Mouse (Mus musculus) embryonic facial prominence, embryonic 11.5 days (tissue): ENCODE measurements around the gene Isoc2a. TPM values are rescaled to one million over a fixed set of nuclear protein-coding genes. Genes with fewer than 3 reads are reported as not detected.

ENCODE experiments used
- ATAC-seq: fragments of 200-750 bp; cut with Nextera tagmentation; replicated peaks from 2 replicates; pipeline ENCODE4 v1.8.0; 2017; ENCODE audit warnings: low read depth; ENCODE audit not compliant: insufficient number of reproducible peaks, low FRiP score, low TSS enrichment
- DNase-seq: peaks from one replicate; pipeline ENCODE4 v3.0.0-alpha.2; 2015; ENCODE audit warnings: low spot score
- H3K27ac ChIP-seq: fragments of 300-500 bp; sonication (generic); replicated peaks from 2 replicates; pipeline ENCODE4 v1.5.1; 2014; ENCODE audit warnings: mild to moderate bottlenecking, low read depth, low read length, control low read depth
- H3K27me3 ChIP-seq: fragments of 300-500 bp; sonication (generic); 2 replicates; pipeline ENCODE4 v1.6.1; 2014; ENCODE audit warnings: mild to moderate bottlenecking, low read length, moderate library complexity, mixed read lengths; ENCODE audit not compliant: control insufficient read depth, insufficient read depth
- H3K36me3 ChIP-seq: fragments of 300-500 bp; sonication (generic); replicated peaks from 2 replicates; pipeline ENCODE4 v1.6.1; 2014; ENCODE audit warnings: low read depth, mild to moderate bottlenecking, low read length, moderate library complexity, mixed read lengths; ENCODE audit not compliant: control insufficient read depth, insufficient read depth
- H3K4me1 ChIP-seq: fragments of 300-500 bp; sonication (generic); 2 replicates; pipeline ENCODE4 v1.6.1; 2014; ENCODE audit warnings: low read length, mixed read lengths; ENCODE audit not compliant: control insufficient read depth, insufficient read depth
- H3K4me2 ChIP-seq: fragments of 300-500 bp; sonication (generic); 2 replicates; pipeline ENCODE4 v1.6.1; 2014; ENCODE audit warnings: low read depth, mild to moderate bottlenecking, control low read depth, low read length, moderate library complexity
- H3K4me3 ChIP-seq: fragments of 300-500 bp; sonication (generic); 2 replicates; pipeline ENCODE4 v1.5.1; 2014; ENCODE audit warnings: low read depth, low read length, control low read depth
- H3K9ac ChIP-seq: fragments of 300-500 bp; sonication (generic); replicated peaks from 2 replicates; pipeline ENCODE4 v1.6.1; 2014; ENCODE audit warnings: mild to moderate bottlenecking, control low read depth, low read length
- H3K9me3 ChIP-seq: fragments of 300-500 bp; sonication (generic); replicated peaks from 2 replicates; pipeline ENCODE4 v1.6.1; 2016; ENCODE audit warnings: mild to moderate bottlenecking, low read length, inconsistent platforms, mixed read lengths; ENCODE audit not compliant: control insufficient read depth
- WGBS: fragments of 180-500 bp; shearing (Covaris S2); extraction: QIAGEN DNeasy Blood & Tissue Kit; methylation state at CpG from one replicate; pipeline ENCODE4 v1.1.7; 2014; 5-methylcytosine and 5-hydroxymethylcytosine counted together
- polyA plus RNA-seq: library from polyadenylated mRNA; unstranded; fragments of >200 nt; fragmentation: Nextera tagmentation; extraction: Ambion mirVana; gene quantifications from 2 replicates; pipeline ENCODE4 v1.2.1, GENCODE M21; 2014

Gene Isoc2a
- polyA plus RNA-seq, 1 experiment from 2014 or later, result 0.72 TPM

DNA sequence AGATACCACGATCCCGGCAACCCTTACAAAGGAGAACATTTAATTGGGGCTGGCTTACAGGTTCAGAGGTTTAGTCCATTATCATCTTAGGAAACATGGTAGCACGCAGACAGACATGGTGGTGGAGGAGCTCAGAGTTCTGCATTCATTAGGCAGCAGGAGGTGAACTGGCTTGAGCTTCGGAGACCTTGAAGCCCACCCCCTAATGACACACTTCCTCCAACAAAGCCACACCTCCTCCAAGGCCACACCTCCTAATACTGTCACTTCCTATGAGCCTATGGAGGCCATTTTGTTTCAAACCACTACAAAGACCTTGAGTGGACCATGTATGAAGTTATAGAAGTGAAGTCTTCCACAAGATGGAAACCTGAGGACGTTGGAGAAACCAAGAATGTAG is 35.3 kb downstream of the Isoc2a start:
- Histone ChIP-seq H3K4me2 (no peak overlapping the region), H3K9me3 (no peaks in the 10 kb centered on the region), H3K4me1 (no peaks in the 10 kb centered on the region), H3K27me3 (no peaks in the 10 kb centered on the region), H3K4me3 (no peak overlapping the region), H3K9ac (no peak overlapping the region), H3K27ac (no peak overlapping the region), H3K36me3 (no peaks in the 10 kb centered on the region)
- ATAC-seq, result no peak
- DNase-seq, result no peak
- WGBS, result 68% methylated on average over 5 of the region's 5 CpGs

GRCm38 (mm10) chr7:4915007-4915665 is 38.2 kb downstream of the Isoc2a start, which contains the start of gene Zfp628:
TSS of gene Zfp628 (plus strand) at chr7:4915217.
- Histone ChIP-seq H3K4me2 (peak within 1 kb of the TSS; percentile 67), H3K9ac (peak within 1 kb of the TSS; percentile 93), H3K27ac (peak within 1 kb of the TSS; percentile 96), H3K4me3 (peak within 1 kb of the TSS; percentile 67), H3K36me3 (peaks cover 6% of the 10 kb centered on the region), H3K27me3 (no peaks in the 10 kb centered on the region), H3K9me3 (no peaks in the 10 kb centered on the region), H3K4me1 (no peaks in the 10 kb centered on the region)
- DNase-seq (peak; percentile 98), ATAC-seq (peak; percentile 84)
- under 1% methylated on average over 55 of the region's 56 CpGs for WGBS

GRCm38 (mm10) chr7:4915669-4916416 is 38.9 kb downstream of the Isoc2a start:
- peak; percentile 42; the same call in 1 of the 2 replicates for ATAC-seq
- 27% methylated on average over 14 of the region's 14 CpGs for WGBS
- no peaks in the 10 kb centered on the region for H3K9me3 ChIP-seq
- H3K4me2 ChIP-seq, result peak overlapping the region; percentile 67
- peaks cover 8% of the 10 kb centered on the region for H3K36me3 ChIP-seq
- peak overlapping the region; percentile 96 for H3K27ac ChIP-seq
- peak overlapping the region; percentile 67 for H3K4me3 ChIP-seq
- H3K4me1 ChIP-seq, result no peaks in the 10 kb centered on the region
- H3K9ac ChIP-seq, result peak overlapping the region; percentile 93
- H3K27me3 ChIP-seq, result no peaks in the 10 kb centered on the region
- peak; percentile 23 for DNase-seq

GRCm38 (mm10) chr7:4917494-4917893 is 40.5 kb downstream of the Isoc2a start:
- H3K9me3 ChIP-seq, result no peaks in the 10 kb centered on the region
- H3K4me2 ChIP-seq, result no peak overlapping the region
- H3K36me3 ChIP-seq, result peaks cover 8% of the 10 kb centered on the region
- H3K27ac ChIP-seq, result no peak overlapping the region
- H3K27me3 ChIP-seq, result no peaks in the 10 kb centered on the region
- DNase-seq, result no peak
- ATAC-seq, result no peak
- H3K4me3 ChIP-seq, result no peak overlapping the region
- no peak overlapping the region; the same call in 1 of the 2 replicates for H3K9ac ChIP-seq
- H3K4me1 ChIP-seq, result 0 out of 2 replicates have a peak, but pooled peaks cover 2% of the 10 kb centered on the region
- 87% methylated on average over 2 of the region's 2 CpGs for WGBS

- no peak for ATAC-seq
- Histone ChIP-seq H3K4me1 (peaks cover 5% of the 10 kb centered on the region), H3K9me3 (no peaks in the 10 kb centered on the region), H3K4me2 (no peak overlapping the region), H3K4me3 (no peak overlapping the region), H3K9ac (no peak overlapping the region), H3K36me3 (peaks cover 8% of the 10 kb centered on the region), H3K27ac (no peak overlapping the region), H3K27me3 (no peaks in the 10 kb centered on the region)
- 95% methylated on average over 15 of the region's 15 CpGs for WGBS
- DNase-seq, result no peak
Measured at GRCm38 (mm10) chr7:4918681-4919080, 41.7 kb downstream of the Isoc2a start.

DNA sequence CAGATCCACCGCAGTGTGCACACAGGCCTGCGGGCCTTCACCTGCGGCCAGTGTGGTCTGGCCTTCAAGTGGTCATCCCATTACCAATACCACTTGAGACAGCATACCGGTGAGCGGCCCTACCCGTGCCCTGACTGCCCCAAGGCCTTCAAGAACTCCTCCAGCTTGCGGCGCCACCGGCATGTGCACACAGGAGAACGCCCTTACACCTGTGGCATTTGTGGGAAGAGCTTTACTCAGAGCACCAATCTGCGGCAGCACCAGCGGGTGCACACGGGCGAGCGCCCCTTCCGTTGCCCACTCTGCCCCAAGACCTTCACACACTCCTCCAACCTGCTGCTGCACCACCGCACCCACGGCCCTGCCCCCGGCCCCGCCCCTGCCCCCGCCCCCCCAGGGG is 42.1 kb downstream of the Isoc2a start:
- peaks cover 8% of the 10 kb centered on the region for H3K36me3 ChIP-seq
- no peak overlapping the region for H3K27ac ChIP-seq
- no peak overlapping the region for H3K4me2 ChIP-seq
- no peak overlapping the region for H3K4me3 ChIP-seq
- H3K4me1 ChIP-seq, result peaks cover 9% of the 10 kb centered on the region
- no peak for DNase-seq
- H3K9me3 ChIP-seq, result no peaks in the 10 kb centered on the region
- no peak overlapping the region for H3K9ac ChIP-seq
- no peaks in the 10 kb centered on the region for H3K27me3 ChIP-seq
- ATAC-seq, result no peak
- 87% methylated on average over 21 of the region's 21 CpGs for WGBS

DNA sequence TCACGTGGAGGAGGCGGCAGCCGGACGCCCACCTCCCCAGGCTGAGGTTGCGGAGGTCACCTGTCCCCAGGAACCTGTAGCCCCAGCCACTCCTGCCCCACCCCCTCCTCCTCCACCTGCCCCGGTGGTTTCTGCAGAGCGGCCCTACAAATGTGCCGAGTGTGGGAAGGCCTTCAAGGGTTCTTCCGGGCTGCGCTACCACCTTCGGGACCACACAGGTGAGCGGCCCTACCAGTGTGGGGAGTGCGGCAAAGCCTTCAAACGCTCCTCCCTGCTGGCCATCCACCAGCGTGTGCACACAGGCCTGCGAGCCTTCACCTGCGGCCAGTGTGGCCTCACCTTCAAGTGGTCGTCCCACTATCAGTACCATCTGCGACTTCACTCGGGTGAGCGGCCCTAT is 43.0 kb downstream of the Isoc2a start:
- no peak for DNase-seq
- Histone ChIP-seq H3K9me3 (no peaks in the 10 kb centered on the region), H3K27me3 (no peaks in the 10 kb centered on the region), H3K4me3 (no peak overlapping the region), H3K9ac (no peak overlapping the region), H3K27ac (no peak overlapping the region), H3K36me3 (peaks cover 8% of the 10 kb centered on the region), H3K4me2 (no peak overlapping the region), H3K4me1 (peaks cover 14% of the 10 kb centered on the region)
- no peak for ATAC-seq
- 89% methylated on average over 21 of the region's 21 CpGs for WGBS

DNA sequence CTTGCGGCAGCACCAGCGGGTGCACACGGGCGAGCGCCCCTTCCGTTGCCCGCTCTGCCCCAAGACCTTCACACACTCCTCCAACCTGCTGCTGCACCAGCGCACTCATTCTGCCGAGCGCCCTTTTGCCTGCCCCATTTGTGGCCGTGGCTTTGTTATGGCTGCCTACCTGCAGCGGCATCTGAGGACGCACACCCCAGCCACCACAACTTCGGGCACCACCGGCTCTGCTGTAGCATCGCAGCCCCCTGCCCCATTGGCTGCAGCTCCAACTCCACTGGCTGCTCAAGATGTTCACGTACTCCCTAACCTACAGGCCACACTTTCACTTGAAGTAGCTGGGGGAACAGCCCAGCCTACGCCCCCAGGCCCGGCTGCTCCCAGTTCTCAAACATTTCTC is 43.5 kb downstream of the Isoc2a start:
- Histone ChIP-seq H3K27me3 (no peaks in the 10 kb centered on the region), H3K36me3 (peaks cover 8% of the 10 kb centered on the region), H3K4me3 (no peak overlapping the region), H3K9ac (no peak overlapping the region), H3K4me2 (no peak overlapping the region), H3K9me3 (no peaks in the 10 kb centered on the region), H3K4me1 (peaks cover 18% of the 10 kb centered on the region), H3K27ac (peak overlapping the region; percentile 65; the same call in 1 of the 2 replicates)
- 90% methylated on average over 19 of the region's 19 CpGs for WGBS
- DNase-seq, result no peak
- no peak for ATAC-seq
